Mouse (Mus musculus) left cerebral cortex, adult 8-10 months (tissue): ENCODE data around the gene Pdss2. TPM values are rescaled to one million over a fixed set of nuclear protein-coding genes. Genes with fewer than 3 reads are reported as not detected.

Experiments
- DNase-seq, 2 experiments: peaks; one replicate each; pipeline ENCODE4 v3.0.0; 2022; ENCODE audit warnings: low spot score in 2 of 2
- total RNA-seq, 4 experiments: library from RNA; stranded (reverse); gene quantifications; 2 replicates each; pipeline ENCODE4 v1.2.4; 2022

The Pdss2 gene
- total RNA-seq, 4 experiments from 2014 or later = 17.9 to 23.9 (median 19.2) TPM

DNA sequence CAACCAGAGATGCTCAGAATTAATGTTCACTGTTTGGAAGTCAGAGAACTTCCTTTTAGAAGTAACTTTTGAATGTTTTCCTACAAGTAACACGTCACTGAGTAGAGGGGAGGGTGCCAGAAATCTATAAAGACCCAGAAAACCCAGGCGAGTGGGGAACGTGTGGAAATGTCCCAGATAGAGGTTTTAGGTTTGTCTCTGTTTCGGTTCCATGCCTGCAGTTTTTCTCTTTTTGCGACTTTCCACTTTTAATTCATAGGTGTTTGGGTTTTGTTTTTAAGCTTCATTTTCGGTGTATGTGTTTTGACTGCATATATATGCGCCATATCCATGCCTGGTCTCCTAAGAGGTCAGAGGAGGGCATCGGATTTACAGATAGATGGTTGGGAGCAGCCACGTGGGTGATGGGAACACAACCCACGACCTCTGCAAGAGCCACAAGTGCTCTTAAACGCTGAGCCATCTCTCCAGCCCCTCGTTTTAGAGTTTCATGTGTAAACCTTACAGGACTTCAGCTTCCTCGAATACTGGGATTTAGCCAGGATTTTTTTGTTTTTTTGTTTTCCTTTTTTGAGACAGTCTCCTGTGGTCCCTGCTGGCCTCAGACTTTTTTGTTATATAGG lies 259.1 kb downstream of the Pdss2 start:
- no peak for DNase-seq

DNA sequence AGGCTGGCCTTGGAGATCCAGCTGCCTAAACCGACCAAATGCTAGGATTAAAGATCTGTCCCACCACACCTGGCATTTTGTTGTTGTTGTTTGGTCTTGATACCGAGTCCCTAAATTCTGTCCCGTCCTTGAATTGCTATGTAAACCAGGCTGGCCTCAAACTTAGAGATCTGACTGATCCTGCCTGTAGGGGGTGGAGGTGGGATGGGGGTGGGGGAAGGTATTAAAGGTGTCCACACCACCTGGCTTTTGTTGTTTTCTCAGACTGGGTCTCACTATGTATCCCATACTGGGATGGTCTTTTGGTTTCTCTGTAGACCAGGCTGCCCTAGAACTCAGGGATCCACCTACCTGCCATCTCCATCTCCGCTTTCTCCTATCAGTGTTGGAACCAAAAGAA lies 259.9 kb downstream of the Pdss2 start:
- DNase-seq = no peak

DNA sequence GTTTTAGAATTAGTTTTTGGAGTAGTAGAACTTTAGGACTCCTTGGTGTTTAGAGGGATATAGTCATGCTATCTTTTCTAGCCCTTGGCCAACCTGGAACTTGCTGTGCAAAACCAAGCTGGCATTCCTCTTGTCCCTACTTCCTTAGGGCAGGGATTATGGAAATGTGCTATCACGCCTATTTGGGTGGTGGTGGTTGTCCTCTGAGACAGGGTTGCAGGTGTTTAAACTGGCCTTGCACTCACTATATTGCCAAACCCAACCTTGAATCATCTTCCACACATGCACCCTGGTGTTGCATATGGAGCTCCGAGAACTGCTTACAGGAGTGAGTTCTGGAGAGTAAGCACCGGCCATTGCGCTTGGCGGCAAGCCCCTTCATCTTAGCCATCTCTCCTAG lies 260.7 kb downstream of the Pdss2 start:
- DNase-seq = no peak

DNA sequence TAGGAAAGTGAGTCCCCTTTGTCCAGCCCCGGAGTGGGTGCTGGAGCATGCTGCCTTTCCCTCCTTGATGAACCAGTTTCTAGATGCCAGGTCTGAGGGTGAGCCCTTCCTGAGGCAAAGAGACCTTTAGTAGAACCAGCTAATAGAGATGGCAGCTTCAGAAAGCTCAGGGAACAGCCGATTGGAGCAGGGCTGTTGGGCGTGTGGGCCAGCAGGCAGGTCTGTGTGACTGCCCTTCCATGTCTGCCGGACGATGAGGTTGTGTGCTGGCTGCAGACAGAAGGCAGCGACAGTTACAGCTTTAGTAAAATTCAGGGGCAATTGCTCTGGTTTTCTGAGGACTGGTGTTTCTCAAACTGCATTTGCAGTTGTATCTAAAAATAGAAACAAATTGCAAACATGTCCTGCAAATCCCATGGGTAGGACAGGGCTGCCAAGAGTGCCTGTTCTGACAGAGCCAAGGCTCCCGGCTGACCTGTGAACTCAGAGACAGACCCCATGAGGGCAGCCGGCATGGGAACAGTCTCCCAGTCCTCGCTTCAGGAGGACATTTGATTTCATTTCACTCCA lies 262.2 kb downstream of the Pdss2 start:
- DNase-seq = no peak

GRCm38 (mm10) chr10:43485751-43486268 lies 264.5 kb downstream of the Pdss2 start:
- DNase-seq = no peak

- no peak for DNase-seq
Measured at GRCm38 (mm10) chr10:43487441-43488010, 266.2 kb downstream of the Pdss2 start.

- no peak for DNase-seq
Measured at GRCm38 (mm10) chr10:43488258-43488657, 267.0 kb downstream of the Pdss2 start.

GRCm38 (mm10) chr10:43489139-43489538 lies 267.9 kb downstream of the Pdss2 start:
- no peak for DNase-seq

GRCm38 (mm10) chr10:43489550-43489949 lies 268.3 kb downstream of the Pdss2 start:
- no peak for DNase-seq

- DNase-seq = no peak
Measured at GRCm38 (mm10) chr10:43490034-43490433, 268.7 kb downstream of the Pdss2 start.

GRCm38 (mm10) chr10:43490846-43491245 lies 269.6 kb downstream of the Pdss2 start:
- DNase-seq = no peak

GRCm38 (mm10) chr10:43502599-43502998 lies 281.3 kb downstream of the Pdss2 start:
- DNase-seq = no peak

GRCm38 (mm10) chr10:43504291-43504690 lies 283.0 kb downstream of the Pdss2 start:
- no peak for DNase-seq

- no peak for DNase-seq
Measured at GRCm38 (mm10) chr10:43507051-43507450, 285.8 kb downstream of the Pdss2 start.

DNA sequence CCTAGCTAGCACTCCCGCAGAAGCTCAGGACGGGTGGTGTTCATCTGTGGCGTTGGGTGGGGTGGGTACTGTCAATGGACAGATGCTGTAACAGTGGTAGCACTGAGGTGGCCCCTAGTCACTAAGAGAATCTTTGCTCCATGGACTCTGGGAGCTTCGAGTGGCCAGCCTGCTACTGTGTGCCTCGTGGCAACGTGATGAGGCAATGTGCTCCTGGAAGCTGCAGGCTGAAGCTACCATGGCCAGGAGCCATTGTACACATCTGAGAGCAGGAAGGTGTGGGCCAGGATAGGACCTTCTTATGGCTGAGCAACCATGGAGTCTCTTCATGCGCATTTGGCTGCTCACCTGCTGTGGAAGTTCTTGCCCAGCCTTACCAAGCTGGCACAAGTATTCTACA lies 287.9 kb downstream of the Pdss2 start:
- DNase-seq = no peak

DNA sequence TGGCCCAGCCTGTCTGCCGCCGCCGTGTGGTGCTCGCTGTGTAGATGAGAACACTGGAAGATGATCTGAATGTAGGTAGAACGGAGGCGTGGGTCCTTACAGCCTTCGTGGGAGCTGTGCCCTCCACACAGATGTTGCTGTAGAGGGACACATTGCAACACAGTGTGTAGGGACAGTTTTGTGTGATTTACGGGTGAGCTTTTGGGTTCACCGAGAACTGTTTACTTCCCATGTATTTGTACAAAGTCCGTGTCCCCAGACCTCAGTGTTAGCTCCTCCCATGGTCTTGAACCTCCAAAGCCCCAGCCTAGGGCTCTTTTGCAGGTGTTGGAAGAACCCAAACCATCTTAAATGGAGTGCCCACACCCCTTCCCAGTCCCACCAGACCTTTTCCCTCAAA lies 291.7 kb downstream of the Pdss2 start:
- DNase-seq = no peak

Other genes with a start within 250 kb of the Pdss2 start
- gene Sobp, start 47.0 kb upstream of the Pdss2 start, total RNA-seq = 10 to 100 TPM; 59.6 to 62.9 (median 61.6) TPM
- gene 9030612E09Rik, start 46.8 kb upstream of the Pdss2 start, total RNA-seq = 1 to 10 TPM; 1.3 to 3.6 (median 2.6) TPM